Mouse (Mus musculus): Measurements from ENCODE around the gene Olfr912. TPM values are rescaled to one million over a fixed set of nuclear protein-coding genes. Genes with fewer than 3 reads are reported as not detected.

Olfr912 gene
- not detected for total RNA-seq (2021)

DNA sequence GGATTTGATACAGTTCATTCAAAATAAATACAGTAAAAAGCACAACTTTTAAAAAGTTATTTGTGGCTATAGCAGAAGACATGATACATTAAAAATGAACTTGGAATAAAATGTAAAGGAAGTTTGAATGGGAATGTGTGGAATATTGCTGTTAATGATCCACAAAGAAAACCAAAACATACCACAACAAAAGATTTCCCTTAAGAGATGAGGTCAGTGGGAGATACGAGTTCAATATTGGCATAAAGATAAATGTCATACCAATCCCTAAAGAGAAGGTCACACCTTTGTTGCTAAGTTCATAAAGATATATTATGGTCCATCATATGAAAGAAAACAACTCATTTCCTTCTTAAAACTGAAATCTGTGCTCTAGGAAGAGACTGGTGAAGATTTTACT lies at the start of gene Olfr912:
Gene Olfr912 (plus strand): TSS at position 301 of the 400 bp plus-strand sequence.
- intact Hi-C loops (cut with DNase I), result no loop called here
- DNase-seq (ENCODE audit: low spot score in 2 of 2), result no peak

DNA sequence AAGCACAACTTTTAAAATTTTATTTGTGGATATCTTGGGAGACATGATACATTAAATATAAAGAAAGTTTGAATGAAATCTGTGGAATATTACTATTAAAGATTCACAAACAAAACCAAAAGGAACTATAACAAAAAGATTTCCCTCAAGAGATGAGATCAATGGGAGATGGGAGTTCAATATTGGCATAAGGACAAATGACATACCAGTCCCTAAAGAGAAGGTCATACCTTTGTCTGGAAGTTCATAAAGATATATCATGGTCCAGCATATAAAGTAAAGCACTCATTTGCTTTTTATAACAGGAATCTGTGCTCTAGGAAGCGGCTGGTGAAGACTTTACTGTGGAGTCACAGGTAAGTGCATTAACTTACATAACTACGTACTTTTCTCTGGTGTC lies 42.4 kb upstream of the Olfr912 start, which contains the start of gene Olfr910:
Gene Olfr910 (plus strand): TSS at position 301 of the 400 bp plus-strand sequence.
- intact Hi-C loops (cut with DNase I), result no loop called here
- DNase-seq (ENCODE audit: low spot score in 2 of 2), result no peak

DNA sequence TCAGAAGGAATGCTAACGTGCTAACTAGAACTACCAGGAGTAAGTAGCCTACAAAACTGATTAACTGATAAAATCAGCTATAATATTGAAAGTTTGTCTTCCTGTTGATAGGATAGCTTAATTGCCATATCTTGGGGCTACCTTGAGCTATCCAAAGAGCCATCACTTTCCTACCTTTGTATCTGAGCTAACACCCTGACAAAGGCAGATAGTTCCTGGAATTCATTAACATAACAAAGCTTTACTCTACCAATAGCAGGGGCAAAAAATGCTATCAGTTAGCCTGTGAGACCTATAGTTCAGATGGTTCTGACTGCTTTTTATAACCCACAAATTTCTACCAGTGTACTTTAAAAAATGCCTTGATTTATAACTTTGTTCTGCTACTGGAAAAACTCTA lies 11.1 kb downstream of the Olfr912 start:
- DNase-seq (ENCODE audit: low spot score in 2 of 2), result no peak
- intact Hi-C loops (cut with DNase I), result no loop called here

- no peak for DNase-seq (ENCODE audit: low spot score in 2 of 2)
- intact Hi-C loops (cut with DNase I), result no loop called here
Observed at GRCm38 (mm10) chr9:38592459-38592858, 12.5 kb downstream of the Olfr912 start, which contains the start of gene Olfr913. Olfr913 (plus strand) TSS chr9:38592759.

DNA sequence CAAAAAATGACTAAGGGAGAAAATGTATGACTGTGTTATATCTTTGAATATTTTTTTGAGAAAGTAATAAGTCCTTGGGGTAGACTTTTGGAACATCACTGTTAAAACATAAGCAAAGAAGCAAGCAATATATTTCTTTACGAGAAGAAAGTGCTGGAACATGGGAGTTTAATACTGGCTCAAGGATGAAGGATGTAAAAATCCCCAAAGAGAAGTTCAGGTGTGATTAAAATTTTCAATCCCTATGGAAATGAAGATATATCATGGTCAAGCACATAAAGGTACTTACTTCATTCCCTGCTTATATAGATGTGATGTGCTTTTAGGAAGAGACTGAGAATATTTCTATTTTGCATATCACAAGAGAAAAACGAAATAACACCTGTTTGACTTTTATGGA lies 24.8 kb downstream of the Olfr912 start, which contains the start of gene Olfr914:
Gene Olfr914 (plus strand): TSS at position 301 of the 400 bp plus-strand sequence.
- intact Hi-C loops (cut with DNase I), result no loop called here
- DNase-seq (ENCODE audit: low spot score in 2 of 2), result no peak

DNA sequence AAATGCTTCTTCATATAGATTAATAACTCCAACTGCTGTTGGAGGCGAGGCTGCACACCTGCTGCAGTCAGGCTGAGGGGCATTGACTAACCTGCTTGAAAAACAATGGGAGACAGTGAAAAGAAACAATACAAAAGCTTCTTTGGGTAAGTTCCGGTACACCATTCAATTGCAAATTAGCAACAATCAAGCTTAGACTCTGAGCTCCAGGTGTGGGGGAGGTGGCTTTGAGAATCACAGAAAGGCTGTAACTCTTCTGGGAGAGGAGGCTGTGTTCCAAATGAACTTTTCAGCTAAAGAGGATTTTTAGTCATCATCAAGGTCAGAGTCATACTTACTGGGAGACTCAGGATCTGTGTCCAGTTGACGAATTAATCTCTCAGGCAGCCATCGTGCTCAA lies 52.4 kb downstream of the Olfr912 start:
- intact Hi-C loops (cut with DNase I), result no loop called here

More for the DNA sequence above, 52.4 kb downstream of the Olfr912 start:
- DNase-seq (ENCODE audit: low spot score in 2 of 2), result no peak

Other genes with a start within 250 kb of the Olfr912 start
- gene Olfr898, start 231.8 kb upstream of the Olfr912 start, total RNA-seq (2021), result not detected
- not detected for gene Olfr250, start 213.3 kb upstream of the Olfr912 start, total RNA-seq (2021)
- not detected for gene Olfr251, start 203.1 kb upstream of the Olfr912 start, total RNA-seq (2021)
- not detected for gene Olfr147, start 178.5 kb upstream of the Olfr912 start, total RNA-seq (2021)
- not detected for gene Olfr901, start 150.7 kb upstream of the Olfr912 start, total RNA-seq (2021)
- gene Olfr902, start 132.5 kb upstream of the Olfr912 start, total RNA-seq (2021), result not detected
- gene Olfr904, start 117.0 kb upstream of the Olfr912 start, total RNA-seq (2021), result not detected
- not detected for gene Olfr905, start 109.1 kb upstream of the Olfr912 start, total RNA-seq (2021)
- gene Olfr906, start 93.1 kb upstream of the Olfr912 start, total RNA-seq (2021), result not detected
- not detected for gene Olfr907, start 84.4 kb upstream of the Olfr912 start, total RNA-seq (2021)
- gene Olfr911-ps1, start 58.6 kb upstream of the Olfr912 start, total RNA-seq (2021), result not detected
- gene Olfr910, start 42.3 kb upstream of the Olfr912 start, total RNA-seq (2021), result not detected
- gene Olfr913, start 12.6 kb downstream of the Olfr912 start, total RNA-seq (2021), result not detected
- gene Olfr914, start 24.9 kb downstream of the Olfr912 start, total RNA-seq (2021), result not detected
- not detected for gene Olfr916, start 79.7 kb downstream of the Olfr912 start, total RNA-seq (2021)
- gene Olfr917, start 85.7 kb downstream of the Olfr912 start, total RNA-seq (2021), result not detected
- gene Olfr918, start 94.4 kb downstream of the Olfr912 start, total RNA-seq (2021), result not detected
- gene Olfr919, start 123.5 kb downstream of the Olfr912 start, total RNA-seq (2021), result not detected
- 1 to 10 TPM; 7.2 to 7.9 TPM for gene Vwa5a, start 138.1 kb downstream of the Olfr912 start, total RNA-seq (2021)
- gene Olfr920, start 172.1 kb downstream of the Olfr912 start, total RNA-seq (2021), result not detected
- not detected for gene Olfr921, start 192.9 kb downstream of the Olfr912 start, total RNA-seq (2021)
- not detected for gene Olfr922, start 234.4 kb downstream of the Olfr912 start, total RNA-seq (2021)
- not detected for gene Olfr923, start 246.4 kb downstream of the Olfr912 start, total RNA-seq (2021)

Measured in left cerebral cortex, postnatal 25 days (tissue).